Mouse (Mus musculus): ENCODE data around the gene Cnpy1.

The Cnpy1 gene

DNA sequence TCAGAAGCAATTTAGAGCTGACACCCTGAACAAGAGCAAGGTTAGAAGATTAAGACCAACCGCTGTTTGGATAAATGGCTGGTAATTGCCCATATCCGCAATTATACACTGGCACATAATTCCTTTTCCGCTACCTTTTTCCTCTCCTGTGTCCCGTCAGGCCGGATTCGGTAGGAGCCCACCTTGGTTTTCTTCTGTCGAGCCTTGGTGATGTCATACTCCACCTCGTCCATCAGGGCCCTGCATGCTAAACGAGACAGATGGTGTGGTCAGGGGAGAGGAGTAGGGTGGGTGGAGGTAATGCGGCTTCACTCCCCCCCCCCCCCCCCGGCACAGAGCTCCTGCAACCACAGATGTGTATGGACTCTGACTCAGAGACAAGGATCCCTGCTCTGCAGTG lies at the start of gene Cnpy1:
Gene Cnpy1, minus strand, starts transcription at position 233 of the 400 bp plus-strand sequence.
- no peak for DNase-seq (ENCODE audit: extremely low read depth, low read depth)

DNA sequence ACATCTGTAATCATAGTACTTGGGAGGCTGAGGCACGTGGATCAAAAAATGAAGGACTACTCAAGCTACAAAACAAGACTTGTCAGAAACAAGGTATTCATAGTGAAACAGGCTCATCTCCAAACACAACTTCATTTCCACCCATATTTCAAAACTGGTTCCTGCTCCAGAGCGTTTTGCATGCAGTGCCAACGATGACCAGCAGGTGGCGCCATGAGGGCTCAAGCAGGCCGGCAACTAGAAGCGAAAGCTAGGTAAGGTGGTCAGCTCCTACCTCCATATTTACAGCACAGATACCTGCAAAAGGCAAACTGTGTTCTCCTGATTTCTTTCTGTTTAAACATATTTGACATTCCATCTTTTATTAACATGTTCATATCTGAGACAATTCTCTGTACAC lies 48.4 kb upstream of the Cnpy1 start:
- peak; percentile 40 for DNase-seq (ENCODE audit: extremely low read depth, low read depth)

DNA sequence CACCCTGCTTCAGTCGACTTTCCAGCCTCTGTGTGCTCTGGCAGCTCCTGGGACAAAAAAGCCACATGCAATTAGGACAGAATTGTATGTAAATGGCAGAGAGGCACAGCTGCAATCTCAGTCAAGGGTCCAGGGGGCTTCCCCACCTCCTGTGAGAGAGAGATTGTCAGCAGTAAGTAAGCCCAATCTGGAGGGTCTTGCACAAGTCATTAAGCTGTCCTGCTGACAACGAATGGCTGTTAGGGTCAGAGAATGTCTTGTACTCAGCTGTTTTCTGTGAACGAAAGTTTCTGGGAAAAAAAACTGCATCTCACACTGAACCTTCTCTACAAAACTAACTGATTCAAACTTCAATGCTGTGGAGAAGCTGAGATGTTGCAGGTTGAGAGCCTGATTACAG lies 46.7 kb upstream of the Cnpy1 start:
- no peak for DNase-seq (ENCODE audit: extremely low read depth, low read depth)

DNA sequence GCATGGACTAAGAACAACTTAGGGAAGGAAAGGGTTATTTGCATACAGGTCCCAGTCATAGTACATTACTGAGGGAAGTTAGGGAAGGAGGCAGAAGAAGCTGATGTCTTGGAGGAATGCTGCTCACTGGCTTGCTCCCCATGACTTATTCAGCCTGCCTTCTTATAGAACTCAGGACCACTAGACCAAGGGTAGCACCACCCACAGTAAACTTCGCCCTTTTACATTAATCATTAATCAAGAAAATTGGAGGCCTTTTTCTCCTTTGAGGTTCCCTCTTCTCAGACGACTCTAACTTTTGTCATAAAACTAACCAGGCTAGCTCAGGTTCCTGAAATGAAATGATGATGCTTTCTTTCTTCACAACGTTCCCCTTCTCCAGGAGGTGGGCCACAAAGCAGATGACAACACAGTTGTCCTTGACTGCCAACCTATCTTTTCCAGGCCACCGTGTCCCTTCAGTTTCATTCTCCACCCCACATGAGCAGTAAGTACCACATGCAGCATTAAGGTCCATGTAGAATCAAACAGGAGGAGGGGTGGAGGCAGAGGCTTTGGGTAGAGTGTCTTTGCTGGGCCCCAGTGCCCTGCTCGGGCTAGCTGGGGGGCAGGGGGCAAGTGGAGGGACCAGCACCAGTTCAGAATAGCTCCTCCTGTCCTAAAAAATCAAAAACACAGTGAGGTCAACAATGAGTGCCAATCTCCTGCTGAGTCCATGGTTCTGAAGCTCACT lies 45.7 kb upstream of the Cnpy1 start:
- no peak for DNase-seq (ENCODE audit: extremely low read depth, low read depth)

DNA sequence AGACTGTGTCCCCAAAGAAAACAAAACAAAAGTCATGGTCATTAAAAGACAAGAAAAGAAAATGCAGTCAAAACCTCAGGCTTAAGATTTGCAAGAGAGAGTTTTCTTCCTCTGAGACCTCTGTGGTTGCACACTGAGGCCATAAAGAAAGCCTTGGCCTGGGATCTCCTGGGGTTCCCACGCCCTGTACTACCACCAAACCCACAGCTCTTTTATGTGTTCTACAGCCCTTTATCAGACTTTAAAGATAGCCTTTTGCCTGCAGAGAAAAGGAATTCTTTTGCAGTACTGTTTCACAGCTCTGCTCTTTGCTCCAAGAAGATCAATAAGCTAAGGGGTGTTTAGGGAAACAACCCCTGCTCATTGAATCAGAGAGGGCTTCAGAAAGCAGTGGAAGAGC lies 45.0 kb upstream of the Cnpy1 start:
- DNase-seq (ENCODE audit: extremely low read depth, low read depth): no peak

DNA sequence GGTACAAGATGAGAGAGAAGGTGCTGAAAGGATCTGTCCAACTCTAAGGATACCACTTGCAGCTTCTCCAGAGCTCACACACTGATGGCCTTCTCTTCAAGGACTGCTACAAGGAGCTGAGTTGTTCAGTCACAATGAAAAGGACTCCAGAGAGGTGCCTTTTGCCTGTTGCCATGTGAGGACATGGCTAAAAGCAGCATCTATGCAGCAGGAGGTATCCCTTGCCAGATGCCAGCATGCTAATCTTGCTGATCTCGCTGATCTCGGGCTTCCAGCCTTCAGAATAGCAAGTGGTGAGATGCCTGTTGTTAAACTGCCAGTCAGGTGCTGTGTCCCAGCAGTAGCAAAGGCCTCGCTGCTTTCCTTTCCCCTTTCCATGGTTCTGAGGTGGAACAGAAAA lies 43.5 kb upstream of the Cnpy1 start:
- DNase-seq (ENCODE audit: extremely low read depth, low read depth): no peak

DNA sequence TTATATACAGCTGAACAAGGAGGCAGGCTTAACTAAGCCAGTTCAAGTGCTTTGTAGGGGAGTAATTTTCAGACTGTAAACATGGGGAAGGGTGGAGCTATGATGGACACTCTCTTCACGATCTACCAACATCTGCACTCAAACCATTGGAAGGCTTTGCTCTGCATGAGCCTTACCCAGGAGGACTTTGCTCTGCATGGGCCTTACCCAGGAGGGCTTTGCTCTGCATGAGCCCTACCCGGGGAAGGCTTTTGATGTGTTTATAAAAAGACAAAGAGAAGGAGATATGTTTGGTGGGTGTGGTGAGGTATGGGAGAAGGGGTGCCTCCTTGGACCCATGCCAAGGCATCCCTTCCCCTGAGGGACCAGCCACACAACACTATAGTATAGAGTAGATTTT lies 31.7 kb upstream of the Cnpy1 start:
- no peak for DNase-seq (ENCODE audit: extremely low read depth, low read depth)

DNA sequence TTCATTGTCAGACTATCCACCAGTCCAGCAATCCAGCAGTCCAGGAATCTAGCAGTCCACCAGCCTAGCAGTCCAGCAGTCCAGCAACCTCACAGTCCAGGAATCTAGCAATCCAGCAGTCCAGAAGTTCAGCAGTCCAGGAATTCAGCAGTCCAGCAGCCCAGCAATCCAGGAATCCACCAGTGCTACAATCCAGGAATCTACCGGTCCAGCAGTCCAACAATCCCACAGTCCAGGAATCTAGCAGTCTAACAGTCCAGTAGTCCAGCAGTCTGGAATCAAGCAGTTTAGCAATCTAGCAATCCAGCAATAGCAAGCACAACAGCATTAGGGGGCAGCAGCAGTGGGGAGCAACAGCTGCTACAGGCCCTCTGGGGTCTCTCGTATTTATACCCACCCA lies 27.2 kb upstream of the Cnpy1 start:
- no peak for DNase-seq (ENCODE audit: extremely low read depth, low read depth)

DNA sequence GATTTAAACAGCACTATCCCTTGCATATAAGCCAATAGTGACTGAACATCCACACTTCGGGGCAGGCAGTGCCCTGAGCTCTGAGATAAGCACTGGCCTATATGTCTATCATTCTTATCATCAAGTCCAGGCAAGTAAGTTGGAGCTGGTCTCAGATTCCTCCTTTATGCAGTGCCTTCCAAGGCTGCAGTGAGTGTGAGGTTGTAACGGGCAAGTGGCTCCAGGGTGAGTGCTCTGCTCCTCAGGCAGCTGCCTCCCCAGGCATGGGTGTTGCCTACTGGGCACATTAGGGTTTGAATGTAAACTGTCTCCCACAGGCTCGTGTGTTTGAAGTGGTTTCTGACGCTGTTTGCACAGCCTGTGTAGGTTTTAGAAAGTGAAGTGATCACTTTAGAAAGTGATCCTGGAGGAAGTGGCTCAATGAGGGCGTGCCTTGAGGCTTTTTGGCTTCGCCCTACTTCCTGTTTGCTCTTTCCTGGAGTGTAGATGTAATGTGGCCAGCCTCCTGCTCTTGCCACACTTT lies 23.9 kb upstream of the Cnpy1 start:
- peak; percentile 41 for DNase-seq (ENCODE audit: extremely low read depth, low read depth)

DNA sequence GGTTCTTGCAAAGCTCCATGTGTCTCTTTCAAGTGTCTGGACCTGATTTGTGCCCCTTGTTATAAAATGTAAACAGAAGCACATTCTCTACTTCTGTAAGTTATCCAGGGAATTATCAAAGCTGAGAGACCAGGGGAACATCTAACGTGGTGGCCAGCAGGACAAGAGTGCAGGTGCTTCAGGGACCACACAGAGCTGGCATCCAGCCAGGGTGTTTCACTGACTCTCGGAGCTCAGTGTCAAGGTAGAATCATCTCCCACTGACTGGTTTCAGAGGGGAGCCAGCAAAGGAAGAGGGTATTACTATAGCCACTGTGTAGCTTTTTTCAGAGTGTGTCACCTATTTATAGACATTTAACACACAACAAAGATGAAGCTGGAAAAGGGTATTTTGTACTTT lies 22.0 kb upstream of the Cnpy1 start:
- DNase-seq (ENCODE audit: extremely low read depth, low read depth): no peak

DNA sequence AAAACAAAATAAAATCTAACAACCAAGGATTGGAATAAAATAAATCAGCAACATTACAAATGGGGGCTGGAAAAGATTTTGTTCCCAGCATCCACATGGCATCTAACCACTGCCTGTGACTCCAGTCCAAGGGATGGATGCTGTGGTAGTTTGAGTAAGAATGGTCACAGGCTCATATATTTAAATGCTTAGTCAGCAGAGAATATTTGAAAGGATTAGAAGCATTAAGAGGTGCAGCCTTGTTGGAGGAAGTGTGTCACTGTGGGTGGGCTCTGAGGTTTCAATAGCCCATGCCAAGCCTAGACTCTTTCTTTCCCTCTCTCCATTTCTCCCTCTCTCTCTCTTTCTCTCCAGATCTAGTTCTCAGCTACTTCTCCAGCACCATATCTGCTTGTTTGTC lies 20.0 kb upstream of the Cnpy1 start:
- no peak for DNase-seq (ENCODE audit: extremely low read depth, low read depth)

DNA sequence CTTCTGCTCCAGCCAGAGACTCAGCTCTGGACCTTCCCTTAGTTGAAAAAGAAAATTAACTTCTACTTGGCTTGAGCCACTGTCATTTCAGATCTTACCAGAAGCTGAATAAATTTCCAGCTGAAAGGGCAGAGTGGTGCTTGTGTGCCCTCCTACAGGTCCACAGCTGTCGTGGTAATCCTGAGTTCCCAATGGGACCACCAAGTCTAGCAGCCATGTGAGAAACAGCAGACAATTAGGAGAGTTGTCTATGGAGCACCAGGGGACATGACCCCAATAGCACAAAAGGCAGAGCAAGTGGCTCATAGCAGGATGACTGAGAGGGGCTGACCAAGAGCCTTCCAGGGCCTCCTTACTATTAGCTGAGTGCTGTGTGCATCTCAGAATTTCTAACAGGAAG lies 18.2 kb upstream of the Cnpy1 start:
- DNase-seq (ENCODE audit: extremely low read depth, low read depth): no peak

DNA sequence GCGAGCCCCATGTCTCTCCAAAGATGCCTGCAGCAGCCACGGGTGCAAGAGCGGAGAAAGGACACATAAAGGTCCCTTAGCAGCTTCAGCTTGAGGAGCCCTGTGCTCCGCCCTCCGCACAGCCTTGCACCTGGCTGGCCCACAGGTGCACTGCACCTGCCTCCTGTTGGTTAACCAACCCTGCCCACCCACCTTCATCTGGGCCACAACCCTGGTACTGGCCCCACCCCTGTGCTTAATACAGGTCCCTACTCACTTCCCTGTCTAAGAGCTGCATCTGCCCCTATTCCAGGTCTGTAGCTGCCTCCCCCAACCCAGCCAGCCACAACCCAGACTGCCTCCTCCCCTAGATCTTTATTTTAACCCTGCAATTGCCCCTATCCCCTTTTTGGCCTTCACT lies 16.5 kb upstream of the Cnpy1 start:
- DNase-seq (ENCODE audit: extremely low read depth, low read depth): no peak

DNA sequence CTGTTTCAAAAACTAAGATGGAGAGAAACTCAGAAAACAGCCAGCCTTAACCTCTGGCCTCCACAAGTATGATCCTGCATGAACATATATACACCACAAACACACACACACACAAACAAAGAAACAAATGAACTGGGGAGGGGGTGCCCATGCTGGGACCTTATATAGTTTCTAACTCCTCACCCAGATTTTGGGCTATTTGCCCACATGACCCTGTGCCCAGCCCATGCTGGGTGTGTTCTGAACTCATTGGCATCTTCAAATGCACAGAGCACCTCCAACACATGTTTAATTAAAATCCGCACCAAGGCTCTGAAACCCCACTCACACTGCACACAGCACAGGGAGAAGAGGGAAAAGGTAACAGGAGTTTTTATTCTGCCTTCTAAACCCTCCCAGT lies 14.3 kb upstream of the Cnpy1 start:
- DNase-seq (ENCODE audit: extremely low read depth, low read depth): no peak

DNA sequence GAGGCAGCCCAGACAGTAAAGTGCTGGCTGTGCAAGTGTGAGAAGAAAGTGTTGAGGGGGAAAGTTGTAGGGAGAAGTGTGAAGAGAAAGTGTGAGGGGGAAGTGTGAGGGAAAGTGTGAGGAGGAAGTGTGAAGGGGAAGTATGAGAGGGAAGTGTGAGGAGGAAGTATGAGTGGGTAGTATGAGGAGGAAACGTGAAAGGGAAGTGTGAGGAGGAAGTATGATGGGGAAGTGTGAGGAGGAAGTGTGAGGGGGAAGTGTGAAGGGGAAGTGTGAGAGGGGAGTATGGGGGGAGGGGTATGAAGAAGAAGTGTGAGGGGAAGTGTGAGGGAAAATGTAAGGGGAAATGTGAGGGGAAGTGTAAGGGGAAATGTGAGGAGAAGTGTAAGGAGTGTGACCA lies 13.8 kb upstream of the Cnpy1 start:
- no peak for DNase-seq (ENCODE audit: extremely low read depth, low read depth)

DNA sequence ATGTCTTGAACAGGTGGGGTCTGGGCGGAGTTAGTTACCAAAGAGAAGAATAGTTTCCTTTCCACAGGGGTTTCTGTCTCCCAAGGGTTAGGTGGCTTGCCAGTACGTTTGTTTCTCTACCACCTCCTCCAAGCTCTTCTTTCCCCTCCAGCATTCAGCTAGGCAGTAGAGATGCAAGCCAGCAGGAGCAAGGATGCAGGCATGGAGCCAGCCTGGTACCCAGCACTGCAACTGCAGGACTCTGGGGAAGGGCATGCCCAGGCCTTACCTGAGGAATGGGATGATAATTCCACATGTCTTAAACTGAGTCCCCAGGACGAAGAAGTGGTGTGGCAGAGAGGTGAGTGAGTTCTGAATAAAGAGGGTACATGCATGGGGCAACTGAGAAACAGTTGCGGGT lies 12.2 kb upstream of the Cnpy1 start:
- no peak for DNase-seq (ENCODE audit: extremely low read depth, low read depth)

DNA sequence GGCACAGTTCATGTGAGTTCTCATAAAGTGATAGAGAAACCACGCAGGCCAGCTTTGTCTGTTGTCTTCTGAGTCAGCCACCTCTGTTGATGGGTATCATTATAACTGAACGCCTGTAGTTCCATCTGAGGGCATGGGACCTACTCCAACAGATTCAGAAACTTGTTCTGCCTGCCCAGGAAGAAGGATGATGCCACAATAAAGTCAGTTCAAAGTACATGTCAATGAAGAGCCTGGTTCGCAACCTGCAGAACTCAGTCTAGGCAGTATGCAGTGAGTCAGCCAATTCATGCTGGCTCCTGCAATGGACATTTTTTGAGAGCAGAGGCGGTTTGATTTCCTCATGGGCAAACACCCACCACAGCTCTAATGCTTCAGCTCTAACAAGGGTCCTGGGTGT lies 7.4 kb upstream of the Cnpy1 start:
- no peak for DNase-seq (ENCODE audit: extremely low read depth, low read depth)

DNA sequence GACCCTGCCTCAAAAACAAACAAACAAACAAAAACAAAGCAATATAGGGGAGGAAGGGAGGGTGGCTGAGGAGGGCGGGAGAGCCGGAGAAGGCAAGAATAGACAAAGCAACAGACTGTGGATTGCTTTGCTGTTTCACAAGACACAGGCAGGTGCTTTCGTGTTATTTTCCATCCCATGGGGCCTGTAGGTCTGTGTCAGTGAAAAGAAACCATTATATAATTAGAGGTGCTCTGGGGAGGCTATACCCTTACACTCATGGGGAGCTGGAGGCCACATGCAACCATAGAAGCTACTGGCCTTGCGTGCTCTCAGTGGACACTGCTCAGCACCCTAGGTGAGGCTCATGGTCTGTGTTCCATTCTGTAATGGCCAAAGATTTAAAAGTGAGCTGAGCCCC lies 6.7 kb upstream of the Cnpy1 start:
- DNase-seq (ENCODE audit: extremely low read depth, low read depth): no peak

DNA sequence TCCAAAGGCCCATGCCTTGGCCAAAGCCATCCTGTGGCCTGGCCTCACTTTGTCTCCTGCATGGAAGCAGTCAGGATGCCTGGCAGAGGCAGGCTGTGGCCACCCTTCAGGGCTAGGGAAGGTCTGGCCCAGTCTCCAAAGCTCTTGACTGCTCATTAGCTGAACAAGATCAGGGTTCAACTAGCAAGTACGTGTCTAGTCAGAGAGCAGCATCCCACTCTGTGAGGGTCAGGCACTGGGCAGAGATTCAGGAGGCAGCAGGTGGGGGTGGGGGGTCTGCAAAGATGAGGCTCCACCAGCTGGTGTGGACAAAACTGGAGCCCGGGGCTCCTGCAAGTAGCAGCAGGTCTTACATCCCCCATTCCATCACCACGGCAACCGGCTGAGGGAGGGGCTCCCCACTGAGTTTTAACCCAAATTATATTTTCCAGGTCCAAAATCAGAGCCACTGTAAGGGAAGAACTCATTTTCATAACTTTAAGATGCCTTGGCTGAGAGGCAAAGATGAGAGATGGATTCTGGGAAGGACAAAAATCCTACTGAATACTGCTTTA lies 5.7 kb upstream of the Cnpy1 start:
- no peak for DNase-seq (ENCODE audit: extremely low read depth, low read depth)

DNA sequence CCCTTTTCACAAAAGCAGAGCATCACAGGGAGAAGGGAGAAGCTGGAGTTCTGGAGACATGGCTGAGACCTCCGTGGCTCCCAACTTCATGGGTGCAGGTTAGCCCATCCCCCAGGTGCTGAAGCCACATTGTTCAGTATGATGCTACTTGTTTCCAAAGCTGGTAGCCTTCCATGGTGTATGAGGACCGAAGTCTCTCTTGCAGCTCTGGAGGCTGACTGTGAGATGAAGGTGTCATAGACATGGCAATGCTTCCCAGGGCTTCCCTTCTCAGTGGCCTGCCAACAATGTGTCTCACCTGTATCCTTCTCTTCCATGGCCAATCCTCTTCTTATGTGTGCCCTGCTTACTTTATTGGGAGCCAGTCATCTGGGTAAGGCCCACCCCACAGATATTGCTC lies 4.9 kb upstream of the Cnpy1 start:
- no peak for DNase-seq (ENCODE audit: extremely low read depth, low read depth)

DNA sequence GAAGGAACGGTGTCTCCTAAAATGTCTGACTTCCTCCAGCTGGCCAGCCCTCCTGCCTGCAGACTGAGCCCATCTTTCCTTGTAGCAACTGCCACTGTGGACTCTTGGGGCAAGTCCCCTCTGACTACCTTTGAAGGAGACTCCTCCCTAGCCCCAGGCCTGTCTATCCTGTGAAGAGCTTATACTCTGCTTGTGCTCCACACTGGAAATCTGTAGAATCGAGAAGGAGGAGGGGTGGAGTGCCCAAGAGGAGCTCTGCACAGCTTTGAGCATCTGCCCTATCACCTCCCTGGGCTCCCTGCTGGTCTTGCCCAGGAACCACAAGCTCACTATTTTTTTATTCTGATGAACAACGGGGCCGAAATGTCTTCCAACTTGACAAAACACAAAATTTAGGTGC lies 485 bp downstream of the Cnpy1 start:
- DNase-seq (ENCODE audit: extremely low read depth, low read depth): no peak

DNA sequence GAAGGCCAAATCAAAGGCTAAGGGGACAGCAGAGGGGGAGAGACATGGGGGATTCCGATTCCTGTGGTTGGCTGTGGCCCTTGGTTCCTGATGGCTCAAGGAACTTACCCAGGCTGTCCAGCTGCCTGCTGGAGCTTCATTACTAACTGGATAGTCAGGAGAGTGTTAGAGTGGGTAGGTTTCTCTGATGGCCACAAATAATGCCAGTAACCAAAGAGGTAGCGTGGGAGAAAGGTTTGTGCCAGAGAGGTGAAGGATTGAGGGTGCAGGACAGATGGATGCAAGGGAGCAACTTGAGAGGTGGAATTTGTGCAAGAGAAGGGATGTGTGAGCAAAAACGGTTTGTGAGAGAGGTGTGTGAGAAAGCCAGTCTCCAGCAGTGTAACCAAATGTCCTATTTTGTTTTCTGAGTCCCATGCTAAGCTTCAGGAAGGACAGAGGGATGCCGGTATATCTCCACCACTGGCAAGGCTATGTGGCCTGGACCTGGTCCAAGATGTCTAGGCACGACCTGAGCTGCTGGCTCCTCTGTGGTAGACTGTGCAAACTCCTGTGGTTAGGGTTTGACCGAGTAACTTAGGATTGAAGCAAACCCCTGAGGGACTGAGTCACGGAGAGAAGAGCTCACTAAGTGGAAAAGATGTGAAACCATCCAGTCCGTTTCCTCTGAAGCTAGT lies 2.0 kb downstream of the Cnpy1 start:
- no peak for DNase-seq (ENCODE audit: extremely low read depth, low read depth)

DNA sequence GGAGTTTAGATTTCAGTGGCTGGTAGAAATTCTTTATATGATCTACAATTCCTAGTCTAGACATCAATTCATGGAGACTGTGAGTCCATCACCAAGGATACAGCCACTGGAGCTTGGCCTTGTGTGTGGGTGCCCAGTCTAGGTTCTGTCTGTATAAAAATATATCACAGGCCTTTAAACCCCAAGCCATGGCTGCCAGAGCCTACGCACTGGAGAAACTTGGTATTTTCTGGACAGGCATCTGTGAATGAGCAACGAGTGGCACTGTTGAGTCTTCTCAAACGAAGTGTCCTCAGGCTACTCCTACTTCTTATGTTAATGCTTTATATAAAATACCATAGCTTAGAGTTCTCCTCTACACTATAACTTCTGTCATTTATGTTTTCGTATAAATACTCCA lies 4.2 kb downstream of the Cnpy1 start:
- no peak for DNase-seq (ENCODE audit: extremely low read depth, low read depth)

Data from MEL-GATA-1-ER (cell line).